Mouse (Mus musculus) bone marrow macrophage, adult 2 months (primary cell): ENCODE measurements at regions not wholly inside any gene's neighbourhood (a gene's known extent, or its start where the extent isn't known, plus 50 kb on each side); places are given as distances from the start of the nearest gene placed in this dataset.

Experiments used
- H3K27ac ChIP-seq: 2 replicates; pipeline ENCODE4 v1.5.1; 2012; ENCODE audit warnings: low read depth, low read length; ENCODE audit not compliant: insufficient read depth
- H3K4me1 ChIP-seq: 2 replicates; pipeline ENCODE4 v1.6.1; 2012; ENCODE audit warnings: low read length; ENCODE audit not compliant: control insufficient read depth, insufficient read depth
- H3K4me3 ChIP-seq: 2 replicates; pipeline ENCODE4 v1.5.1; 2012; ENCODE audit warnings: mild to moderate bottlenecking, low read length, moderate library complexity; ENCODE audit not compliant: insufficient read depth
- CTCF ChIP-seq: IDR thresholded peaks from 2 replicates; pipeline ENCODE4 v1.5.1; 2012; ENCODE audit warnings: low read depth, mild to moderate bottlenecking, low read length, moderate library complexity
- POLR2A ChIP-seq: IDR thresholded peaks from 2 replicates; pipeline ENCODE4 v1.6.1; 2012; ENCODE audit warnings: mild to moderate bottlenecking, low read depth, low read length, borderline replicate concordance

GRCm38 (mm10) chr6:98575227-98575626, 232.7 kb upstream of the Gm765 start:
- TF ChIP-seq POLR2A (no peak), CTCF (no peak)
- Histone ChIP-seq H3K4me3 (no peak overlapping the region), H3K4me1 (no peaks in the 10 kb centered on the region), H3K27ac (no peak overlapping the region)

- Histone ChIP-seq H3K4me3 (no peak overlapping the region), H3K4me1 (no peaks in the 10 kb centered on the region)
Measured at GRCm38 (mm10) chr6:98555702-98556101, 213.1 kb upstream of the Gm765 start.

GRCm38 (mm10) chr6:98553922-98554321, 211.4 kb upstream of the Gm765 start:
- H3K4me3 ChIP-seq = no peak overlapping the region
- H3K4me1 ChIP-seq = no peaks in the 10 kb centered on the region
- H3K27ac ChIP-seq = no peak overlapping the region
- TF ChIP-seq POLR2A = no peak
- TF ChIP-seq CTCF = no peak

More at GRCm38 (mm10) chr6:98555702-98556101, 213.1 kb upstream of the Gm765 start:
- no peak overlapping the region for H3K27ac ChIP-seq
- TF ChIP-seq CTCF = no peak
- TF ChIP-seq POLR2A = no peak

- TF ChIP-seq POLR2A = no peak
- no peak for TF ChIP-seq CTCF
- Histone ChIP-seq H3K4me1 (no peaks in the 10 kb centered on the region), H3K4me3 (no peak overlapping the region), H3K27ac (no peak overlapping the region)
Measured at GRCm38 (mm10) chr6:98551781-98552180, 209.2 kb upstream of the Gm765 start.

- TF ChIP-seq POLR2A (no peak), CTCF (no peak)
- no peaks in the 10 kb centered on the region for H3K4me1 ChIP-seq
- no peak overlapping the region for H3K4me3 ChIP-seq
- no peak overlapping the region for H3K27ac ChIP-seq
Measured at GRCm38 (mm10) chr6:98526882-98527440, 184.4 kb upstream of the Gm765 start.

- no peak overlapping the region for H3K27ac ChIP-seq
- H3K4me3 ChIP-seq = no peak overlapping the region
- no peaks in the 10 kb centered on the region for H3K4me1 ChIP-seq
- TF ChIP-seq POLR2A = no peak
Measured at GRCm38 (mm10) chr6:98525286-98525685, 182.7 kb upstream of the Gm765 start.

GRCm38 (mm10) chr6:98524659-98525058, 182.1 kb upstream of the Gm765 start:
- H3K4me1 ChIP-seq = no peaks in the 10 kb centered on the region
- TF ChIP-seq CTCF (no peak), POLR2A (no peak)
- H3K27ac ChIP-seq = no peak overlapping the region
- H3K4me3 ChIP-seq = no peak overlapping the region

- TF ChIP-seq CTCF (no peak), POLR2A (no peak)
- Histone ChIP-seq H3K27ac (no peak overlapping the region), H3K4me1 (no peaks in the 10 kb centered on the region), H3K4me3 (no peak overlapping the region)
Measured at GRCm38 (mm10) chr6:98521526-98521925, 179.0 kb upstream of the Gm765 start.

- no peaks in the 10 kb centered on the region for H3K4me1 ChIP-seq
- H3K27ac ChIP-seq = no peak overlapping the region
- no peak overlapping the region for H3K4me3 ChIP-seq
- TF ChIP-seq POLR2A (no peak), CTCF (no peak)
Measured at GRCm38 (mm10) chr6:98514826-98515225, 172.3 kb upstream of the Gm765 start.

- H3K27ac ChIP-seq = no peak overlapping the region
- TF ChIP-seq CTCF = no peak
- TF ChIP-seq POLR2A = no peak
- no peaks in the 10 kb centered on the region for H3K4me1 ChIP-seq
- no peak overlapping the region for H3K4me3 ChIP-seq
Measured at GRCm38 (mm10) chr6:98514376-98514775, 171.8 kb upstream of the Gm765 start.

GRCm38 (mm10) chr6:98513217-98513616, 170.7 kb upstream of the Gm765 start:
- no peak overlapping the region for H3K4me3 ChIP-seq
- TF ChIP-seq POLR2A (no peak), CTCF (no peak)
- H3K4me1 ChIP-seq = no peaks in the 10 kb centered on the region
- peak overlapping the region; percentile 16; the same call in 1 of the 2 replicates for H3K27ac ChIP-seq
